Comparison of ENCODE assay signal across 18 mouse cellular contexts in the genomic region with DNA sequence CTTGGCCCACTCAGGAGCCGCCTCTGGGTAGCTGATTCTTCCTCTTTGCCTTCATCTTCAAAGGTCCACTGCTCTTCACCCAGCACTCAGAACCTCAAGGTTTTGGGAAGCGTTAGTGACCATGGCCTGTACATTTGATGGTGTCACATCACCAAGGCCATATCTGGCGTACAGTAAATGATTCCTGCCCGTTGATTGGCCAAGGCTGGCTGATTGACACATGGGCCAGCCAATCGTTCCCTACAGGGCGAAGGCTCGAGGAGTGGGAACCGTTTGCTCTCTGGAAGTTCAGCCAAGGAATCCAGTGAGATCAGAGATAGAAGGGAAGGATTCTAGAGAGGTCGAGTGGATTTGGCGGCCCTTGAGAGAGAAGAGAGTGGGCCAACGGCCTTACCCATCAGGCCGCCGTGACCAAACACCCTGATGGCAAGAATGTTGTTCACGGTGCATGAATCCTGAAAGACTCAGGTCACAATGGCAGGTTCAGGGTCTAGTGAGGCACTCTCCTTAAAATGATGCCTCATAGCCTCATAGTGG. TPM values are rescaled to one million over a fixed set of nuclear protein-coding genes. Genes with fewer than 3 reads are reported as not detected.
DNase-seq lines count a peak whose midpoint lies in the region; ATAC-seq lines count a peak whose summit lies in the region.
"Had no signal": no experiment of that assay in that cellular context is flagged by ENCODE, and none has a peak within 500 bp of the region (broad histone marks: within the 10 kb centered on the region; RNA-seq: fewer than 3 reads in every experiment).

No protein-coding gene starts in this region.

- no peak overlapping the region for H3K27ac ChIP-seq in forebrain, embryonic 10.5 days
- H3K27ac ChIP-seq in forebrain, embryonic 15.5 days (replicated peaks) = no peak overlapping the region
- H3K27ac ChIP-seq in midbrain, embryonic 10.5 days (replicated peaks) = no peak overlapping the region
- no peak overlapping the region for H3K27ac ChIP-seq in midbrain, embryonic 13.5 days
- H3K27ac ChIP-seq in embryonic facial prominence, embryonic 10.5 days (replicated peaks) = no peak overlapping the region
- H3K27ac ChIP-seq: forebrain, embryonic 12.5 days; lung, embryonic 15.5 days; midbrain, embryonic 12.5 days; neural tube, embryonic 13.5 days had no signal

- H3K27me3 ChIP-seq in forebrain, embryonic 10.5 days (ENCODE audit: poor library complexity, severe bottlenecking) = no peaks in the 10 kb centered on the region
- H3K27me3 ChIP-seq in forebrain, embryonic 15.5 days = no peaks in the 10 kb centered on the region
- no peaks in the 10 kb centered on the region for H3K27me3 ChIP-seq in midbrain, embryonic 10.5 days (ENCODE audit: low read depth, poor library complexity, severe bottlenecking)
- no peaks in the 10 kb centered on the region for H3K27me3 ChIP-seq in midbrain, embryonic 13.5 days
- H3K27me3 ChIP-seq in embryonic facial prominence, embryonic 10.5 days (replicated peaks; ENCODE audit: low read depth, poor library complexity, severe bottlenecking) = no peaks in the 10 kb centered on the region
- H3K27me3 ChIP-seq: forebrain, embryonic 12.5 days; lung, embryonic 15.5 days; midbrain, embryonic 12.5 days; neural tube, embryonic 13.5 days had no signal

- H3K4me3 ChIP-seq in forebrain, embryonic 10.5 days = no peak overlapping the region
- H3K4me3 ChIP-seq in forebrain, embryonic 15.5 days = no peak overlapping the region
- H3K4me3 ChIP-seq in midbrain, embryonic 10.5 days = no peak overlapping the region
- no peak overlapping the region for H3K4me3 ChIP-seq in midbrain, embryonic 13.5 days (replicated peaks)
- H3K4me3 ChIP-seq in embryonic facial prominence, embryonic 10.5 days = no peak overlapping the region
- H3K4me3 ChIP-seq: forebrain, embryonic 12.5 days; lung, embryonic 15.5 days; midbrain, embryonic 12.5 days; neural tube, embryonic 13.5 days had no signal

- H3K9ac ChIP-seq in forebrain, embryonic 15.5 days (replicated peaks) = no peak overlapping the region
- no peak overlapping the region for H3K9ac ChIP-seq in midbrain, embryonic 13.5 days (replicated peaks)
- H3K9ac ChIP-seq: forebrain, embryonic 12.5 days; lung, embryonic 15.5 days; midbrain, embryonic 12.5 days; neural tube, embryonic 13.5 days had no signal

- no peak overlapping the region for H3K4me2 ChIP-seq in forebrain, embryonic 15.5 days (replicated peaks)
- H3K4me2 ChIP-seq in midbrain, embryonic 13.5 days (replicated peaks) = no peak overlapping the region
- H3K4me2 ChIP-seq: forebrain, embryonic 12.5 days; lung, embryonic 15.5 days; midbrain, embryonic 12.5 days; neural tube, embryonic 13.5 days had no signal

- DNase-seq in forebrain, embryonic 10.5 days (ENCODE audit: extremely low spot score, low spot score) = peak; percentile 11
- peak; percentile 8 for DNase-seq in midbrain, embryonic 10.5 days (ENCODE audit: low spot score)
- DNase-seq in embryonic facial prominence, embryonic 10.5 days (ENCODE audit: low spot score) = peak; percentile 7
- DNase-seq in gastrocnemius, adult 8-10 months (ENCODE audit: low spot score in 2 of 2) = no peak
- DNase-seq in cerebellum, adult 11-12 months = no peak
- DNase-seq: adrenal gland, adult 8-10 months; cerebellum, postnatal 14 days; gastrocnemius, postnatal 14 days; kidney, adult 8-10 months; kidney, postnatal 25 days had no signal

- no peaks in the 10 kb centered on the region for H3K36me3 ChIP-seq in forebrain, embryonic 10.5 days (replicated peaks)
- H3K36me3 ChIP-seq in forebrain, embryonic 15.5 days = no peaks in the 10 kb centered on the region
- H3K36me3 ChIP-seq in midbrain, embryonic 10.5 days = no peaks in the 10 kb centered on the region
- no peaks in the 10 kb centered on the region for H3K36me3 ChIP-seq in midbrain, embryonic 13.5 days
- H3K36me3 ChIP-seq in embryonic facial prominence, embryonic 10.5 days (replicated peaks) = no peaks in the 10 kb centered on the region
- H3K36me3 ChIP-seq: forebrain, embryonic 12.5 days; lung, embryonic 15.5 days; midbrain, embryonic 12.5 days; neural tube, embryonic 13.5 days had no signal

- 90% methylated on average over 14 of the region's 14 CpGs for whole genome bisulfite sequencing in forebrain, embryonic 10.5 days
- 95% methylated on average over 14 of the region's 14 CpGs for WGBS in forebrain, embryonic 15.5 days
- 90% methylated on average over 14 of the region's 14 CpGs for WGBS in midbrain, embryonic 10.5 days
- WGBS in midbrain, embryonic 13.5 days = 95% methylated on average over 14 of the region's 14 CpGs
- 92% methylated on average over 14 of the region's 14 CpGs for whole genome bisulfite sequencing in embryonic facial prominence, embryonic 10.5 days

- H3K4me1 ChIP-seq in forebrain, embryonic 10.5 days = peaks cover 5% of the 10 kb centered on the region; the same call in 1 of the 2 replicates
- H3K4me1 ChIP-seq in forebrain, embryonic 15.5 days = no peaks in the 10 kb centered on the region
- H3K4me1 ChIP-seq in midbrain, embryonic 10.5 days = no peaks in the 10 kb centered on the region
- no peaks in the 10 kb centered on the region for H3K4me1 ChIP-seq in midbrain, embryonic 13.5 days (replicated peaks)
- H3K4me1 ChIP-seq in embryonic facial prominence, embryonic 10.5 days = peaks cover 7% of the 10 kb centered on the region; the same call in 1 of the 2 replicates
- H3K4me1 ChIP-seq: forebrain, embryonic 12.5 days; lung, embryonic 15.5 days; midbrain, embryonic 12.5 days had no signal

- H3K9me3 ChIP-seq in forebrain, embryonic 10.5 days = no peaks in the 10 kb centered on the region
- no peaks in the 10 kb centered on the region for H3K9me3 ChIP-seq in forebrain, embryonic 15.5 days
- H3K9me3 ChIP-seq in midbrain, embryonic 10.5 days (replicated peaks) = no peaks in the 10 kb centered on the region
- H3K9me3 ChIP-seq in midbrain, embryonic 13.5 days = no peaks in the 10 kb centered on the region
- H3K9me3 ChIP-seq in embryonic facial prominence, embryonic 10.5 days = no peaks in the 10 kb centered on the region
- H3K9me3 ChIP-seq: forebrain, embryonic 12.5 days; lung, embryonic 15.5 days; midbrain, embryonic 12.5 days had no signal

- ATAC-seq in forebrain, embryonic 15.5 days (replicated peaks) = no peak
- ATAC-seq in midbrain, embryonic 13.5 days = no peak

RNA-seq across cellular contexts. Expression of a gene that starts 13.1 kb away (rescaled TPM):
- polyA plus RNA-seq in forebrain, embryonic 10.5 days (2016; fragmentation: Nextera tagmentation; extraction: Ambion mirVana) = not detected in 2 replicates
- polyA plus RNA-seq in forebrain, embryonic 15.5 days (2015; fragmentation: Nextera tagmentation; extraction: Ambion mirVana) = 0.11 and 0.23 TPM in 2 replicates
- polyA plus RNA-seq in midbrain, embryonic 10.5 days (2016; fragmentation: Nextera tagmentation; extraction: Ambion mirVana) = 0.28 and 0.43 TPM in 2 replicates
- polyA plus RNA-seq in midbrain, embryonic 13.5 days (2015; fragmentation: Nextera tagmentation; extraction: Ambion mirVana) = 0.27 and 0.50 TPM in 2 replicates
- polyA plus RNA-seq in embryonic facial prominence, embryonic 10.5 days (2016; fragmentation: Nextera tagmentation; extraction: Ambion mirVana) = not detected in 2 replicates
- under 1 TPM in 1 of 4 experiments, not detected in 3; 0.54 TPM for total RNA-seq in gastrocnemius, adult 8-10 months (2022)
- total RNA-seq: gastrocnemius, postnatal 14 days; left cerebral cortex, postnatal 25 days had no signal

RNA-seq across cellular contexts. Expression of a gene that starts 52.8 kb away (rescaled TPM):
- not detected in 2 replicates for polyA plus RNA-seq in forebrain, embryonic 10.5 days (2016; fragmentation: Nextera tagmentation; extraction: Ambion mirVana)
- not detected in 2 replicates for polyA plus RNA-seq in forebrain, embryonic 15.5 days (2015; fragmentation: Nextera tagmentation; extraction: Ambion mirVana)
- polyA plus RNA-seq in midbrain, embryonic 10.5 days (2016; fragmentation: Nextera tagmentation; extraction: Ambion mirVana) = not detected in 2 replicates
- not detected in 2 replicates for polyA plus RNA-seq in midbrain, embryonic 13.5 days (2015; fragmentation: Nextera tagmentation; extraction: Ambion mirVana)
- polyA plus RNA-seq in embryonic facial prominence, embryonic 10.5 days (2016; fragmentation: Nextera tagmentation; extraction: Ambion mirVana) = not detected in 2 replicates
- 10 to 100 TPM in 2 of 4 experiments, 1 to 10 TPM in 2; 1.9 to 22.6 (median 8.5) TPM for total RNA-seq in gastrocnemius, adult 8-10 months (2022)
- total RNA-seq: hematopoietic stem cell, adult 5-6 weeks; left cerebral cortex, postnatal 25 days had no signal
- polyA plus RNA-seq: forebrain, embryonic 12.5 days; midbrain, embryonic 12.5 days; neural tube, embryonic 13.5 days had no signal

Comparison
In these comparisons a context has a peak if more than half of its experiments do, and no peak if none do; other contexts are left out.
1. DNase-seq: peak in forebrain, embryonic 10.5 days (single experiment), midbrain, embryonic 10.5 days (single experiment) and embryonic facial prominence, embryonic 10.5 days (single experiment); none in gastrocnemius, adult 8-10 months (0 of 2) and cerebellum, adult 11-12 months (single experiment).